Mouse (Mus musculus) CH12.LX (cell line): ENCODE data around the gene Tmprss3. TPM values are rescaled to one million over a fixed set of nuclear protein-coding genes. Genes with fewer than 3 reads are reported as not detected.

ENCODE experiments used
- DNase-seq: peaks from one replicate; pipeline ENCODE4 v3.0.0-alpha.2; 2013; ENCODE audit errors: extremely low read depth
- H3K27ac ChIP-seq: 2 replicates; pipeline ENCODE4 v1.5.1; 2012; ENCODE audit warnings: low read depth, mild to moderate bottlenecking, control low read depth, moderate library complexity; ENCODE audit not compliant: insufficient read depth
- H3K27me3 ChIP-seq: replicated peaks from 2 replicates; pipeline ENCODE3; 2012; ENCODE audit warnings: inconsistent platforms
- H3K36me3 ChIP-seq, 2 experiments: replicated peaks in 1 of 2; 2 replicates each; pipeline versions ENCODE3 to v1.6.1; 2012; ENCODE audit warnings: inconsistent platforms in 1 of 2, low read length in 1 of 2, mild to moderate bottlenecking in 1 of 2, mixed read lengths in 1 of 2, moderate library complexity in 1 of 2; ENCODE audit not compliant: control insufficient read depth in 1 of 2, insufficient read depth in 1 of 2
- H3K4me1 ChIP-seq, 2 experiments: 2 replicates each; pipeline ENCODE4 v1.6.1; 2012; ENCODE audit warnings: inconsistent platforms in 1 of 2, moderate library complexity in 1 of 2; ENCODE audit not compliant: insufficient read depth in 2 of 2, control insufficient read depth in 1 of 2
- H3K4me2 ChIP-seq: 2 replicates; pipeline ENCODE4 v1.6.1; 2012; ENCODE audit warnings: low read depth, mild to moderate bottlenecking, control low read depth; ENCODE audit not compliant: poor library complexity, insufficient read depth, severe bottlenecking
- H3K4me3 ChIP-seq, 3 experiments: fragments of 150-350 bp in 1 of 3; sonication (generic) in 1 of 3; replicated peaks in 1 of 3; 2 replicates each; pipeline versions ENCODE3 to v1.5.1; 2011 to 2012; ENCODE audit warnings: low read depth in 2 of 3, low read length in 2 of 3, mild to moderate bottlenecking in 2 of 3, moderate library complexity in 2 of 3, control low read depth in 1 of 3, improper control_type of control experiment in 1 of 3, inconsistent platforms in 1 of 3, mixed read lengths in 1 of 3; ENCODE audit not compliant: poor library complexity in 1 of 3
- H3K79me2 ChIP-seq: replicated peaks from 2 replicates; pipeline ENCODE4 v1.6.1; 2012; ENCODE audit warnings: mild to moderate bottlenecking, moderate library complexity; ENCODE audit not compliant: control insufficient read depth, poor library complexity, insufficient read depth, severe bottlenecking; ENCODE audit errors: extremely low read depth
- H3K9ac ChIP-seq: 2 replicates; pipeline ENCODE4 v1.6.1; 2012; ENCODE audit warnings: low read depth, mild to moderate bottlenecking, control low read depth, moderate library complexity; ENCODE audit not compliant: insufficient read depth
- H3K9me3 ChIP-seq: replicated peaks from 2 replicates; pipeline ENCODE3; 2012; ENCODE audit warnings: low read length, inconsistent platforms, mixed read lengths
- E2F4 ChIP-seq: IDR thresholded peaks from 2 replicates; pipeline ENCODE4 v1.6.1; 2011; ENCODE audit warnings: low read depth, low read length, improper control_type of control experiment; ENCODE audit not compliant: insufficient replicate concordance
- EP300 ChIP-seq: IDR thresholded peaks from 2 replicates; pipeline ENCODE4 v1.6.1; 2011; ENCODE audit warnings: low read length, improper control_type of control experiment
- HCFC1 ChIP-seq: IDR thresholded peaks from 2 replicates; pipeline ENCODE4 v1.6.1; 2012; ENCODE audit warnings: low read depth, mild to moderate bottlenecking, inconsistent platforms, low read length, improper control_type of control experiment
- IRF4 ChIP-seq: IDR thresholded peaks from 2 replicates; pipeline ENCODE4 v1.6.1; 2014; ENCODE audit warnings: low read depth, mild to moderate bottlenecking, inconsistent platforms, low read length, improper control_type of control experiment
- MEF2A ChIP-seq: IDR thresholded peaks from 2 replicates; pipeline ENCODE4 v1.6.1; 2014; ENCODE audit warnings: low read depth, mild to moderate bottlenecking, inconsistent platforms, low read length, improper control_type of control experiment, borderline replicate concordance
- NRF1 ChIP-seq: IDR thresholded peaks from 2 replicates; pipeline ENCODE4 v1.6.1; 2014; ENCODE audit warnings: low read depth, mild to moderate bottlenecking, inconsistent platforms, low read length, improper control_type of control experiment, moderate library complexity
- POLR2A ChIP-seq: IDR thresholded peaks from 2 replicates; pipeline ENCODE4 v1.6.1; 2011; ENCODE audit warnings: low read depth, mild to moderate bottlenecking, improper control_type of control experiment, low read length
- SIN3A ChIP-seq: IDR thresholded peaks from 2 replicates; pipeline ENCODE4 v1.6.1; 2012; ENCODE audit warnings: low read length, improper control_type of control experiment, inconsistent platforms
- dilution Hi-C: fragments of 300-500 bp; cut with MboI; formaldehyde crosslinking; loops from 2 replicates; pipeline ENCODE4 v1.14.3; 2020; ENCODE audit warnings: low sequenced_read_pairs; ENCODE audit not compliant: extremely low pct_unique_long_range_greater_than_20kb, extremely low pct_ligation_motif_present
- in situ Hi-C: fragments of 300-500 bp; cut with MboI; formaldehyde crosslinking; loops from 3 replicates; pipeline ENCODE4 v1.14.3; 2019; ENCODE audit warnings: low sequenced_read_pairs, low pct_ligation_motif_present, low pct_unique_long_range_greater_than_20kb, mixed read lengths
- polyA plus RNA-seq: library from polyadenylated mRNA; unstranded; fragments of >175 nt; gene quantifications from 2 replicates; pipeline ENCODE4 v1.2.1, GENCODE M21; 2012; ENCODE audit warnings: low read depth; ENCODE audit not compliant: insufficient read length
- total RNA-seq, 2 experiments: library from RNA; depleted of rRNA; stranded (reverse); fragments of 300-350 nt in 1 of 2; fragments of >200 nt in 1 of 2; gene quantifications; 2 replicates each; pipeline ENCODE4 v1.2.3; 2012 to 2014

Gene Tmprss3
- total and polyA plus RNA-seq, 3 experiments: not detected

DNA sequence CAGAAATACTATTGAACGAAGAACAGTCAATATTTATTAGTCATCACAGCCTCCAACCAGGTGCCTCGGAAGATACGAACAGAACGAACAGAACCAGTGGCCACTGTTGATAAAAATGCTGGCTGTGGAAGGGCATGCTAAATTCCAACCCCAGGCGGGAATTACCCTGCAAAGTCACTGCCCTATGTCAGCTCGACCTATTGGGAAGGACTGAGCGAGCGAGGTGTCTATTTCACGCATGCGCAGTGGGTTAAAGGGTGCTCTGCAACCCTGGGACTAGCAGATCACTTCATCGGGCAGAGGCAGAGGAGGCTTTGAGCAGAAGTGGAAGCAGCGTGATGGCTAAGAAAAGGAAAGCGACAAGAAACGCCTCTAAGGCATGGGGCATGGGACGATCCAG, 65.0 kb downstream of the Tmprss3 start:
- in situ Hi-C loops (no loop called here), dilution Hi-C loops (no loop called here)
- Histone ChIP-seq H3K4me2 (no peak overlapping the region), H3K9ac (no peak overlapping the region), H3K27ac (no peak overlapping the region), H3K4me1 (peaks cover 0 to 4% of the 10 kb centered on the region in 2 experiments; a peak in 1 of 4 replicates), H3K79me2 (no peaks in the 10 kb centered on the region), H3K9me3 (no peaks in the 10 kb centered on the region), H3K27me3 (peaks cover 35% of the 10 kb centered on the region), H3K36me3 (no peaks in the 10 kb centered on the region), H3K4me3 (no peak overlapping the region)
- DNase-seq: no peak
- TF ChIP-seq NRF1 (peak; percentile 41; the same call in 1 of the 2 replicates), HCFC1 (no peak)

DNA sequence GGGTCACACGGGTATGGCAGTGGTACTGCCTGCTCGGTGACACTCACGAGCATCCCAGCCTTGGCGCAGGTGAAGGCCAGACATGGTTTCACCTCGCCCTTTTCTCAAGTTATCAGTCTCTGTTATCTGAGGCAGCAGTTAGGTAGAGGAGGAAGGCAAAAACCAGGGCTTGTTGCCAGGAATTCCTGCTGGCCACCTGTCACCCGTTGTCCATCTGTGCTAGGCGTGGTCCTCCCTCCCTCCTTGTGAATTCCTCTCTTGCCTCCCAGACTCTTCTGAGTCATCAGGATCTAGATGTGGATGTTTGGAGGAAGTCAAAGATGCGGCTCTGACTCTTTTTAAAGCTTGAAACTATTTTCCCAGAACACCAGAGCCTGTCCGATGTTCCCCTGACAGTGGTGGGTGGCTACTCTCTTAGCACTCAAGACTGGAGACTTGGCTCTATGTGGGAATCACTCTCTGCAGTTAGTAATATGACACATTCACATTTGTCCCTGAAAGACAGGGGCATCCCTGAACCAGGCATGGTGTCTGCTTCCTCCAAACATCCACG, 67.4 kb downstream of the Tmprss3 start:
- in situ Hi-C loops: no loop called here
- Histone ChIP-seq H3K4me3 (no peak overlapping the region), H3K79me2 (no peaks in the 10 kb centered on the region), H3K4me1 (peaks cover 0 to 4% of the 10 kb centered on the region in 2 experiments; a peak in 1 of 4 replicates), H3K27ac (no peak overlapping the region), H3K9me3 (no peaks in the 10 kb centered on the region), H3K36me3 (no peaks in the 10 kb centered on the region), H3K4me2 (no peak overlapping the region), H3K9ac (no peak overlapping the region), H3K27me3 (peaks cover 58% of the 10 kb centered on the region)
- DNase-seq: no peak
- dilution Hi-C loops: no loop called here
- no peak for TF ChIP-seq MEF2A
- TF ChIP-seq IRF4: no peak
- no peak for TF ChIP-seq SIN3A
- no peak for TF ChIP-seq POLR2A

DNA sequence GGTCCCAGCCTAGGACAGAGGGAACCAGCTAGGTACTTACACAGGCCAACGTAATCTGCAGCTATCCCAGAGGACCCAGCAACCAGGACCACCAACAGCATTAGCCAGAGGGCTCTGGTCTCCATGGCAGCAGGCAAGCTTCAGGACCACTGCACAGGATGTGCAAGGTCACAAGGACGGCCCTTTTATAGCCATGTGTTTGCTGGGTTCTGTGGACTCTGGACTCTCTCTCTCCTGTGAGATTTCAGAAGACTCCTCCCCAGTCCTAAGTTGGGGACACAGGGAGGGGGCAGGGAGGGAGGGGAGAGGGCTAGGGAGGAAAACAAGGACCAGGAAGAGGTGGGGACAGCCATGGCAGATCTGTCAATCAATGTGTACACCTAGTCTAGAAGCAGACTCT, 69.3 kb downstream of the Tmprss3 start, which contains the start of gene Tff3:
Gene Tff3, minus strand, starts transcription at position 195 of the 400 bp plus-strand sequence.
- dilution Hi-C loops (no loop called here), in situ Hi-C loops (loop anchor here (5.0 kb wide), 2 partner anchors 113 to 117 kb away; no protein-coding TSS in a partner anchor)
- Histone ChIP-seq H3K4me3 (no peak within 1 kb of the TSS), H3K4me2 (no peak within 1 kb of the TSS), H3K9me3 (peaks cover under 1% of the 10 kb centered on the region), H3K27me3 (peaks cover 70% of the 10 kb centered on the region), H3K4me1 (peaks cover 0 to 4% of the 10 kb centered on the region in 2 experiments; a peak in 1 of 4 replicates), H3K27ac (no peak within 1 kb of the TSS), H3K36me3 (no peaks in the 10 kb centered on the region), H3K9ac (no peak within 1 kb of the TSS), H3K79me2 (no peaks in the 10 kb centered on the region)
- DNase-seq: no peak
- no peak for TF ChIP-seq EP300
- no peak for TF ChIP-seq E2F4

Other genes starting within 250 kb of the Tmprss3 start
- gene Umodl1, start 244.3 kb downstream of the Tmprss3 start, total RNA-seq (2012; rRNA removed): 2.4 and 4.5 TPM in 2 replicates
- gene Umodl1, start 244.3 kb downstream of the Tmprss3 start, total RNA-seq (2014; rRNA removed): 1.6 TPM in 2 replicates
- 1.0 and 1.1 TPM in 2 replicates for gene Umodl1, start 244.3 kb downstream of the Tmprss3 start, polyA plus RNA-seq
- gene Abcg1, start 141.3 kb downstream of the Tmprss3 start, total RNA-seq (2012; rRNA removed): 4.6 and 5.2 TPM in 2 replicates
- gene Abcg1, start 141.3 kb downstream of the Tmprss3 start, total RNA-seq (2014; rRNA removed): 1.9 and 2.2 TPM in 2 replicates
- gene Abcg1, start 141.3 kb downstream of the Tmprss3 start, polyA plus RNA-seq: 1.7 and 2.2 TPM in 2 replicates
- gene Tff3, start 69.3 kb downstream of the Tmprss3 start, total RNA-seq (2012; rRNA removed): not detected in 2 replicates
- gene Tff3, start 69.3 kb downstream of the Tmprss3 start, total RNA-seq (2014; rRNA removed): not detected in 2 replicates
- gene Tff3, start 69.3 kb downstream of the Tmprss3 start, polyA plus RNA-seq: not detected in 2 replicates
- gene Tff2, start 54.7 kb downstream of the Tmprss3 start, total RNA-seq (2012; rRNA removed): not detected in 2 replicates
- gene Tff2, start 54.7 kb downstream of the Tmprss3 start, total RNA-seq (2014; rRNA removed): not detected in 2 replicates
- gene Tff2, start 54.7 kb downstream of the Tmprss3 start, polyA plus RNA-seq: not detected in 2 replicates
- gene Tff1, start 33.7 kb downstream of the Tmprss3 start, total RNA-seq (2012; rRNA removed): 1.1 and 2.2 TPM in 2 replicates
- gene Tff1, start 33.7 kb downstream of the Tmprss3 start, total RNA-seq (2014; rRNA removed): 0.54 and 1.6 TPM in 2 replicates
- 0.44 TPM in 1 of 2 replicates, not detected in the other for gene Tff1, start 33.7 kb downstream of the Tmprss3 start, polyA plus RNA-seq
- 0.08 TPM in 2 replicates for gene Ubash3a, start 8.9 kb upstream of the Tmprss3 start, total RNA-seq (2012; rRNA removed)
- not detected in 2 replicates for gene Ubash3a, start 8.9 kb upstream of the Tmprss3 start, total RNA-seq (2014; rRNA removed)
- 0.17 and 0.23 TPM in 2 replicates for gene Ubash3a, start 8.9 kb upstream of the Tmprss3 start, polyA plus RNA-seq
- gene Rsph1, start 78.4 kb upstream of the Tmprss3 start, total RNA-seq (2012; rRNA removed): not detected in 2 replicates
- gene Rsph1, start 78.4 kb upstream of the Tmprss3 start, total RNA-seq (2014; rRNA removed): not detected in 2 replicates
- gene Rsph1, start 78.4 kb upstream of the Tmprss3 start, polyA plus RNA-seq: not detected in 2 replicates
- 4.7 and 6.6 TPM in 2 replicates for gene Slc37a1, start 87.8 kb upstream of the Tmprss3 start, total RNA-seq (2012; rRNA removed)
- 1.9 and 2.1 TPM in 2 replicates for gene Slc37a1, start 87.8 kb upstream of the Tmprss3 start, total RNA-seq (2014; rRNA removed)
- gene Slc37a1, start 87.8 kb upstream of the Tmprss3 start, polyA plus RNA-seq: 2.2 and 2.4 TPM in 2 replicates
- not detected in 2 replicates for gene Pde9a, start 187.2 kb upstream of the Tmprss3 start, total RNA-seq (2012; rRNA removed)
- not detected in 2 replicates for gene Pde9a, start 187.2 kb upstream of the Tmprss3 start, total RNA-seq (2014; rRNA removed)
- gene Pde9a, start 187.2 kb upstream of the Tmprss3 start, polyA plus RNA-seq: not detected in 2 replicates